Mouse (Mus musculus): ENCODE measurements around the gene Unc13b. TPM values are rescaled to one million over a fixed set of nuclear protein-coding genes. Genes with fewer than 3 reads are reported as not detected.

The Unc13b gene
- total RNA-seq (2021): 10 to 100 TPM; 55.7 to 60.5 TPM
- long read RNA-seq, experiment 1, full-length matches to known transcripts: 1 of 7 reads
- long read RNA-seq, experiment 1, partial matches to known transcripts: 3 of 7 reads
- long read RNA-seq, experiment 1, other reads (novel, unspliced or antisense): 3 of 7 reads
- long read RNA-seq, experiment 2, partial matches to known transcripts: 3 of 9 reads
- long read RNA-seq, experiment 2, other reads (novel, unspliced or antisense): 6 of 9 reads

DNA sequence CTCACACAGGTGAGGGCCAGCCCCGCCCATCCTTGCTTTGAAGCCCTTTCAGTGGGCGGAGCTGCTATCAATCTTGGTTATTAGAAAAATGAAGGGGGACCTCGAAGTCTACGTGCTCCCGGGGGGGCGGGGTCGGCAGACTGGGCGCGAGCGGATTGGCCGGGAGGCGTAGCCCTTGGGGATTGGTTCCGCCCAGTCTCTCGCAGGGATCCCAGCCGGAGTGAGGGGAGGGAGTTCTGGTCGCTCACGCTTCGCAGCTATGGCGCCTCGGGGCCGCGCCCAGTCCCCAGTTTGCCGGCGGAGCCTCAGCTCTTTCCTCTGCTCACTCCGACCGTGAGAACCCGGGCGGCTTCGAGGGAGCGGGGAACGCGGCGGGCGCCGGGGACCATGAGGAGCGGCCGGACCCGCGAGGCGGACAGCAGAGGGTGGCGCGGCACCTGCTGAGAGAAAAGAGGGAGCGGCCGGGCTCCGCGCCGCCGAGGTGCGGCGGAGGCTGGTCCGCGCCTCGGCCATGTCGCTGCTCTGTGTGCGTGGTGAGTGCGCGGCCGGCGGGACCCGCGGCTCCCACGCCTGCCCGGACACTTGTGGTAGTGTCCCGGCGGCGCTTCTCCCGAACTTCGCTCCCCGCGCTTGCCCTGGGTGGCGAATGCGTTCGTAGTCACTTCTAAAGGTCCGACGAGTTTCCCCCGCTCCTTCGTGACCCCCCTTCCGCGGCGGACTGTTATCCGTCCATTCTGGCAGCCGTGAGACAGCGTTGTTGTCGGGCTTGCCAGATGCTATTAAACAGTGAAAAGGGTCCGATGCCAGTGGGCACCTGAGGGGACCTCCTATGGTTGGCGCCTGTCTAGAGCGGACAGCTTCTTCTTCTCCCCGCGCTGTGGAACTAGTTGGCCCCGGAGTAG lies at the start of gene Unc13b:
Unc13b (plus strand) TSS at position 201 of the 902 bp plus-strand sequence.
- intact Hi-C loops (cut with DNase I): loop anchor here (10.0 kb wide), 1 partner anchor 326 kb away; the partner anchor contains the start of gene Rusc2
- peak; percentile 80 to 91 for DNase-seq (ENCODE audit: low spot score in 2 of 2)

DNA sequence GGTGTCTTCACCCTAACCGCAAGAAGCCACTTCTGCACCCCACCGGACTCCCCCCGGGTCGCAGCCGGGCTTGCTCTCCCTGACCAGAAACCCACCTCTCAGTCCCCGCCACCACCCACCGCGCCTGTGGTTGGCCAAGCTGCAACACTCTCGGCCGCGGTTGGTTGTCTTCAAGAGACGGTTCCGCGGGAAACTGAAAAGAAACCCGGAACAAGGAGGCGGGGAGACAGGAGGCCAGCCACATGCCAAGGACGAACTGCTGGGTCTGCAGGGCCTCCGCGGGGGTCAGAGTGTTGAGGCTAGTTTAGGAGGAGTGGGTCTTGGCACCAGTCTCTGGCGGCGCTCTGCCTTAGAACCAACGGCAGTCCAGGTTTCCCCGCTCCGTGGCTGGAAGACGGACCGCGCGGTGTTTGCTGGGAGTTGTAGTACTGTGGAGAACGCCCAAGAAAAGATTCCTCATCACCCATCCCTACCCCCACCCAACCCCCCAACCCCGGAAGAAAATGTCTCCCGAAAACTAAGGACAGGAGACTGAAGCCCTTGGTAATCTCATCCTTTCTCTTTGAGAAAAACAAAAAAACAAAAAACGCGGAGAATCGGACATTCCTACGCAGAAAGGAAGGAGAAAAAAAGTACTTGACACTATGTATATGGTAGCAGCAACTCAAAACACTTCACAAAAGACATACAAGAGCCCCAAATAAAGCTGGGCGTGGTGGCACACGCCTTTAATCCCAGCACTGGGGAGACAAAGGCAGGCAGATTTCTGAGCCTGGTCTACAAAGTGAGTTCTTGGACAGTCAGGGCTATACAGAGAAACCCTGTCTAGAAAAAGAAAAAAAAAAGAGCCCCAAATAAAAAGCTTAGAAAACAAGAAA lies 48.4 kb upstream of the Unc13b start, which contains the start of gene Fancg:
Fancg (minus strand) TSS at position 346 of the 878 bp plus-strand sequence.
- intact Hi-C loops (cut with DNase I): no loop called here

DNA sequence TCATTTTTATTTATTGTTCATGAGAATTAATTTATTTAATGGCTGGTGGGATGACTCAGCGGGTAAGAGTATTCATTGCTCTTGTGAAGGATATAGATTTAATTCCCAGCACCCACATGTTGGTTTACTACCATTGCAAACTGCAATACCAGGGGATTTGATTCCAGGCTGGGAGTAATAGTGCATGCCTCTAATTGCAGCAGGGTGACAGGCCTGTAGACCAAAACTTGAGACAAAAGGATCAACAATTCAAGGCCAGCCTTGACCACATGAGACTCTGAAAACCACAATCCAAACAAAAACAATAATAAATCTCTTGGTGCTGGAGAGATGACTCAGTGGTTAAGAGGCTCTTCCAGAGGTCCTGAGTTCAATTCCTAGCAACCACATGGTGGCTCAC lies 46.7 kb upstream of the Unc13b start:
- intact Hi-C loops (cut with DNase I): no loop called here
- no peak for DNase-seq (ENCODE audit: low spot score in 2 of 2)

More for the DNA sequence above, 48.4 kb upstream of the Unc13b start, which contains the start of gene Fancg:
- peak; percentile 63 to 82 for DNase-seq (ENCODE audit: low spot score in 2 of 2)

DNA sequence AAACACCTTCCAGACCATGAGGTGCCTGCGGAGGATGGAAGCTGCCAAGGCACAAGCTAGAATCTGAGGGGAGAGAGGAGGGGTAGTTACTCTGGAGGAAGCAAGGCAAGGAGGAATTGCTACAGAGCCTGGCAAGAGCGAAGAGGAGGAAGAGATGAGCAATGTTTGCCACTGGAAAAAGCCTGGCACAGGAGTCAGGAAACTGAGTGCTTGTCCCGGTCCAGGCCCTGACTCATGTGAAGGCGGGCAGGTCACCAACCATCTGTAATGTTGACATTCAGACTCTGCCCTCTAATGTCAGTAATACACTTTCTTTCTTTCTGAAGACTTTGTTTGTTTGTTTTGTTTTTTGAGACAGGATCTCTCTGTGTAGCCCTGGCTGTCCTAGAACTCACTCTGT lies 40.6 kb upstream of the Unc13b start:
- DNase-seq (ENCODE audit: low spot score in 2 of 2): no peak
- intact Hi-C loops (cut with DNase I): no loop called here

DNA sequence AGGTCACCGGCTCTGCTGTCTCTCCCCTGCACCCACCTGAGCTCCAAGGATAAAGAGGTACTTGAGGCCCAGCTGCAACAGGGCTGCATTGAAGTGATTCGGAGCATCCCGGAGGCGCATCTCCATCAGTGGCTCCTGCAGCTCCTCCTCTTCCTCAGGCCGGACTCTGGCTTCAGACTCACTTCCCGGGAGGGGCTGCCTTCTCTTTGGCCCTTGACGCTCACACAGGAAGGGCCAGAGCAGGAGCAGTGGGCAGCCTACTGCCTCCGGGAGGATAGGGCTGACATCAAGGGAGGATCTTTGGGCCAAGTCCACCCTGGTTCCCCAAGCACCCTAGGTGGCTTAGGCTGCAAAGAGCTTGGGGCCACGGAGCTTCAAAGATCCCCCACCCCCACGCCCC lies 39.6 kb upstream of the Unc13b start:
- intact Hi-C loops (cut with DNase I): no loop called here
- DNase-seq (ENCODE audit: low spot score in 2 of 2): no peak

DNA sequence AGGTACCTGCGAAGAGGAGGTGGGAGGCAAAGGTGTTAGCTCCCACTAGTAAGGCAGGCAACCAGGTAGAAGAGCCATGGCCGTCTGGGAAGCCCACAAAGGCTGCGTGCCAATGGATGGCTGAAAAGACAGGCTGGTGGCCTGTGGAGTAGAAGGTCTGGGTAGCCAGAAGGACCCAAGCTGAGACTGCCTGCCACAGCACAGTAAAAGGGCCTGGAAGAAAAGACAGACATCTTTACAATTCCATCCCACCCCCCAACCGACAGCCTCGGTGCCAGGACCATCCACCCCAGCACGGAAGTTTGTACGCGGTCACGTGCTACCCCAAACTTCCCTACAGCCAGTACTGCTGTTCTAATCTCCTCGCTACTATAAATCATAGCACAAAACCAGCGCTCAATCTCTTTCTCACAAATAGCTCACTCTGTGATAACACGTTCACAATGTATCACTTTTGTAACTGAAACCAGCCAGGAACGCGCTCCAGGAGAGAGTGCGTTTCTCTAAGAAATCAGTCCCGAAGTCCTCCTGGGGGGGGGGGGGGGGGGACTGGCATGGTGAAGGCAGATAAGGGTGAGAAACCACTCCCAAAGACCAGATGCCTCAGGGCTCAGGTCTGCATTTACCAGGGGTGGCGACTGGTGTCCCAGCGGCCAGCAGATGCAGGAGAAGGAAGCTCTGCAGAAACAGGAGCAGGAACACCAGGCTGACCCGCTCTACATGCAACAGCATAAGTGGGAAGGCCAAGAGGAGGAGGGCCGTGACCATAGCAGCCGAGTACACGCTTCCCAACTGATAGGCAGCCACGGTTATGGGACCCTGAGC lies 38.9 kb upstream of the Unc13b start:
- intact Hi-C loops (cut with DNase I): no loop called here
- DNase-seq (ENCODE audit: low spot score in 2 of 2): no peak

DNA sequence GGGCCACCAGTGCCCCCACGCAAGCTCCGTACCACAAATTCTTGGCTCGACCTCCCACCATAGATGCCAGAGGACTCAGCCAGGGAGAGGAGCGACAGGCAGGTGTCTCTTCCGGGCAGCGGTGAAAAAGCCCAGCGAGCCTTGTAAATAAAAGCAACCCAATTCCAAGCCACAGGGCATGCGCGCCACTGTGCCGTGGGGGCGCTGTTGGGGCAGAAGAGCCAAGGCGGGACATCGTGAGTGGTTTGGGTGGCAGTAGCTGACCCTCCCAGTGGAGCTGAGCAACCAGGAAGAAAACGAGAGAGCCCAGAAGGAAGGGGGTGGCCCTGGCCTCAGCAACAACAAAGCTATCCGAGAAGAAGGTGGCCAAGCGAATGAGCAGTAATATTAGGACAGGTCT lies 37.9 kb upstream of the Unc13b start:
- intact Hi-C loops (cut with DNase I): no loop called here
- DNase-seq (ENCODE audit: low spot score in 2 of 2): no peak

DNA sequence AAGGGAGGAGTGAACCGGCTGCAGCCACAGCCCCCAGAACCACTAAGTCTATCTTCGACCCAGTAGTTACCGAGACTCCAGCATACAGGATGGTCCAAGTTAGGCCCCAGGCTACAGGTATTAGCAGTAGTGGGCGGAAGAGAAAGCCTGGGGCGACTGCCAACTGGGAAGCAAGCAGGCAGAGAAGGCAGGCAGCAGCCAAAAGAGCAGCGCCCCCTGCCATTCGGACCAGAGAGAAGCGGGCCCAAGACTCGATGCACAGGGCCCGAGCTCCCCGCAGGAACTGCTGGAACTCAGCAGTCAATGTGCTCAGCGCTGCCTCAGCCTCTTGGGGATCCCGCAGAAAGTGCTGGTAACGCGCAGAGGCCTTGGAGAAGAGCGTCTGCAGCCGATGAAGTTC lies 37.4 kb upstream of the Unc13b start:
- DNase-seq (ENCODE audit: low spot score in 2 of 2): no peak
- intact Hi-C loops (cut with DNase I): no loop called here

DNA sequence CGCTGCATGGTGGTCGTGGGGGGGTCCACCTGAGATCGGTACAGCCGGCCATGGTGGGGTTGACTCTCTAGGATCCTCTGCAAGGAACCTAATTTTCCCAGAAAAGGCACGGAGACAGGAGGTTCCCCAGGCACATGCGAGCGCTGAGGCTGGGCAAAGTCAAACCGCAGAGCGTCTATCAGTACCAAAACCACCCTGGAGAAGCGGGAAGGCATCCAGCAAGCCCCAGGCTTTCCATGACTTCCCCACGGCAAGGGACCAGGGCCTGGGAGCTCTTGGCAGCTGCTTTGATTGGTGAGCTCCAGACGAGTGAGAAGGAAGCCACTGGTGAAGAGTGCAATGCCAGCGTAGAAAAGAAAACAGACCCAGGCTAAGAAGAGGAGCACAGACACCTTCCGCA lies 34.1 kb upstream of the Unc13b start:
- intact Hi-C loops (cut with DNase I): no loop called here

DNA sequence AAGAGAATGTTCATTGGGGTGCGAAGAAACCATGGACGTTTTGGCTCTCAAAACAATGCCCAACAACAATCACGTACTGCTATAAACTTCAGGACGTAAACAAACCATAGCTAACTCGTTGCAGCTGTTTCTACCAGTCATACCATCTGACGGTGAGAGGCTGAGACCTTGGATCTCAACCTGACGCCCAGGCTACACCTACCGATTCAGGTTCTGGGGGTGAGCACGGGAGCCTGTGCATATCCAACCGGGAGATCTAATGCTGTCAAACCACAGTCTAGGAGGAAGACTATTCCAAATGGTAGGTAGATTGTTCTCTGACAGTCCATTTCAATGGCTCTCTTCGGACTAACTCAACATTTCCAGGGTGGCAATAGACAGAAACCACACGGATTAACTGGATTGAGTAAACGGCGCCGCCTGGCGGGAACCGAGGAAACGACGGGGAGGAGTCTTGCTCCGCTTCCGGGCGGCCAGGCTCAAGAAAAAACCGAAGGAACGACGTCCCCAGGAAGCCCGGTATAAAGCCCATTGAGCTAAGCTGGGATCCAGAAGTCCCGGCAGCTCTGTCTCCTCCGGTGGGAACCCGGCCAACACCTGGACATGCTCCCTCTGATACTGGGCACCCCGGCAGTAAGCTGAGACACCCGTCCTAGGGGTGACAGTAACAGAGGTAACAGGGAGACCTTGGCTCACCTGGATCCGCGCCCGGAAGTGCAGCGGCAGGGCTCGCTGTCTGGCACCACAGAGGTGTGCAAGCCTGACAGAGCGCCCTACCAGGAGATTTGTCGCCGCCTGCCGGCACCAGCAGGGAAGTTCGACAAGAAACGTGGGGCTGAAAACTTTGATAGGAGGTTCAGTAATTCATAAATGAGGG lies 33.4 kb upstream of the Unc13b start, which contains the start of gene Pigo:
Pigo (minus strand) TSS at position 736 of the 877 bp plus-strand sequence.
- DNase-seq (ENCODE audit: low spot score in 2 of 2): peak; percentile 95 to 96
- intact Hi-C loops (cut with DNase I): no loop called here

More for the DNA sequence above, 34.1 kb upstream of the Unc13b start:
- no peak for DNase-seq (ENCODE audit: low spot score in 2 of 2)

DNA sequence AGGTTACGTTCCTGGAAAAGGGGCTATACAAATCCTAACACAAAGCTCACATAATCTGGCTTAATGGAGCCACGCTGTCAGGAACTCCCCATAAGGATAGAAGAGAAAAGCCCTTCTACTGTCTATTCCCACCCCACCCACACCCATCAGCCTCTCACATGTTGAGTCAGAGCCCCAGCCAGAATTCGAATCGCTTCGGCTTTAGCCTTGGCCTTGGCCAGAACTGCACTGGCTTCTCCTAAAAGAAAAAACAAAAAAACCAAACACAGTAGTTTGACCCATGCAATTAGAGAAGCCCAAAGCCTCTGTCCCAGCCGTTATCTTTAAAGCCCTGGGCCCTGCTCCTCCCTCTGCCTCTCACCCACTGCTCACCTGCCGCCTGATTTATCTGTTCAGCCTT lies 29.6 kb upstream of the Unc13b start:
- intact Hi-C loops (cut with DNase I): no loop called here
- DNase-seq (ENCODE audit: low spot score in 2 of 2): no peak

DNA sequence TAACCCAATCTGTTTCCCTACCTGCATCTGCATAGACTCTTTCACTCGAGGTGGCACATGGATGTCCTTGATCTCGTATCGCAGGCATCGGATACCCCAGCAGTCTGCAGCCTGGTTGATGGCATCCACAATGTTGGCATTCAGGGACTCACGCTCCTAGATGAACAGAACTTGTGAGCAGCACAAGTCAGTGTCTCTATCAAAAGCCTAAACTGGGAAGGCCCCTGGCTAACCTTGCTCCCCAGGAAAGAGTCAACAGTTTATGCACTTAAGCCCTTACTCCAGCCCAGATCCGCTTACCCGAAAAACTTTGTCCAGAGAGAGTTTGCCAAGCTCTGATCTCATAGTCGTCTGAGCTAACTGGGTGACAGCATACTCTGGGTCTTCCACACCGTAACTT lies 29.0 kb upstream of the Unc13b start:
- intact Hi-C loops (cut with DNase I): no loop called here
- DNase-seq (ENCODE audit: low spot score in 2 of 2): no peak

DNA sequence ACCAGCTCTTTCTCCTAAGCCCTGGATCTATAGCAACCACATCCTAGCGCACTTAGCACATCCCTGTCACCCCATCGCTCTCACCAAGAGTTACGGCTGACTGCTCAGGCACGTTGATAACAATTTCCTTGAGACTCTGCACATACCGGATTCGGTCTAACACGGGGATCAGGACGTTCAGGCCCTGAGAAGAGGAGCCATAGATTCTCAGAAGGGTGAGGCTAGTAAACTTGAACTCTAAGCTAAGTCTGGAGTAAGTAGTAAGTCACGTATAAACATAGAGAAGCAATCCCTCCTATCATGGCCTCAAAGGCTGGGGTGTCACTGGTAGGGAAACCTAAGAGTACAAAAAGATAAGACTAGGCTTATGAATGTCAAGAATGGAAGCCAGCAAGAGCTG lies 28.4 kb upstream of the Unc13b start:
- intact Hi-C loops (cut with DNase I): no loop called here
- DNase-seq (ENCODE audit: low spot score in 2 of 2): no peak

DNA sequence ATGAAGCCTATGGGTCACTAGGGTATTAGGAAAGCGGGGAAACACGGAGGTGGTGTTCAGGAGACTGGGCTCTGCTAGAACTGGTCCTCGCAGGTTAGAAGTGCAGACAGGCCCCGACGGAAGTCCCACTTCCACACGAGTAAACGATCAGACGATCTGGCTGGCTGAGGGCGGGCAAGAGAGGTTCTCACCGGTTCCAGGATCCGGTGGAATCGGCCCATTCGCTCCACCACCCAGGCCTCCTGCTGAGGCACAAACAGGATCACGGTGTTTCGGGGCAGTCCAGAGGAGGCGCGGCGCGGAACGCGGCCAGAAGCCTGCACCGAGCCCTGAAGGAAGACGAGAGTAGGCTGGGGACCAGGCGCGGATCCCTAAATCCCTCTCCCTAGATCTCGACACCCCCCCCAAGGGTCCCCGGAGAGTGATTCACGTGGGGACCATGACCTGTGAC lies 27.9 kb upstream of the Unc13b start:
- intact Hi-C loops (cut with DNase I): no loop called here
- no peak for DNase-seq (ENCODE audit: low spot score in 2 of 2)

DNA sequence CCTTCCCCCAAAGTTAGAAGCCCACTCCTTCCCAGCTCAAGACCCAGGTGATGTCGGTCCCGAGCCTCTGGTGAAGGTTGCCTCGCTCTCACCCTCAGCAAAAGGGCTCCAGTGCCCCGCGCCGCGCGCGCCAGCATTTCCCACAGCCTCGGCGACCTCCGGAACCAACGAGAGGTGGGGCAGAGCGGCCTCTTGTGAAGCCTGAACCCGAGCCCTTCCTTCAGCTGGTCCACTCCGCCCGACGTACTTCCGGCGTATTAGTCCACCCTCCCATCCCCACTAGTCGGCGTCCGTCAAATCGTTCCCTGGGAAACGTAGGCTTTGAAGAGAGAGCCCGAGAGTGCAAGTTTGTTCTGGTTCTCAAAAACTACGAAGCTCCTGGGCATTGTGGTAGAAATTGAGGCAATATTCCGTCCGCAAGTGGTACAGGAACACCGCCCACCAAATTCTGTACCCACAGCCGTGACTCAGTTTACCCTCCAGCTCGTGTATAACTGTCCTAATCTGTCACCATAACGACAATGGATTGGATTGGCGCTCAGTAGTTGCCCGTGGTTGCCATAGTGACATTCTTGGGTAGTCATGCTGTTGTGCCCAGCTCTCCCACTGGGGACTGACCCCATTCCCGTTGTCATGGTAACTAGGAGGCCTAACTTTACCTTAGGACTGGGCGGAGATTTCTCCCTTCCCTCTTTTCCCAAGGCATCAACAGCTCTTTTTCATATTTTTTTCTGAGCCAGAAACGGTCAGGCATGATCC lies 27.3 kb upstream of the Unc13b start, which contains the start of gene Stoml2:
Stoml2 (minus strand) TSS at position 474 of the 759 bp plus-strand sequence.
- intact Hi-C loops (cut with DNase I): no loop called here
- peak; percentile 94 to 95 for DNase-seq (ENCODE audit: low spot score in 2 of 2)

DNA sequence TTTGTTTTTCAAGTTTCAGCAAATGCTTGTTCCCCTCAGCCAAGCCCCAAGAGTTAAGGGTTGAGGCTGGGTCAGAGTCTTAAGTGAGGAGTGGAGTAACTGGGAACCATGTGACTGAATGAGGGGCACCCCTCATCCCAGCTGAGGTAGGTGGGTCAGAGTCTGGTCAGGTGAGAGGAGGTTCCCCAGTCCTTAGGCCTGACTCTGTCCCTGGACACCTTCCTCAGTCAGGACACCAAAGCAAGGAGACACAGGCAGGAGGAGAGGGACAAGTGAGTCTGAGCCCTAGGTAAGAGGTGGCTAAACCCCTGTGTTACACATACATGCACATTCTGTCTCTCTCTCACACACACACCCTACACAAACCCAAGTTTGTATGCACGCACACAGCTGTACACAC lies 26.3 kb upstream of the Unc13b start:
- intact Hi-C loops (cut with DNase I): no loop called here
- DNase-seq (ENCODE audit: low spot score in 2 of 2): no peak

DNA sequence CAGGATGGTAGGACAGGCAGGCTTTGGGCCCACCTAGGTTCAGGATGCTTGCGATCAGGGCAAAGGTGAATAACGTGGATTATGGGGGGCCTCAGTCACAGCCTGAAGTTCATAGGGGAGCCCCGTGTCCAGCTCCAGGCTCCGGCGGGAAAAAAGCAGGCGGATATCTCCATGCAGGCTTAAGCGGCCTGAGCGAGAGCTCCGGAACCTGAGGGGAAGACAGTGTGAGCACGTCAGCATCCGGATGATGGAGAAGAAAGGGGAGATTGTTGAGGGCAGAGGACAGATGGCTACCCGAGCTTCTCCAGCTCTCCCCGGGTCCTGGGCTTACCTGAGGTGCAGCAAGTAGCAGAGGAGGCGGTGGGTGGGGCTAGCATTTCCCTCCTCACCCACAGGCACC lies 25.3 kb upstream of the Unc13b start:
- no peak for DNase-seq (ENCODE audit: low spot score in 2 of 2)
- intact Hi-C loops (cut with DNase I): no loop called here
